Mouse (Mus musculus): Measurements from ENCODE around the gene Olfr1420.
"Not testable (repeated sequence)": the region's sequence is repeated elsewhere in the genome, so short reads cannot be mapped to it uniquely, and the experiment has no call there.

Olfr1420 gene

DNA sequence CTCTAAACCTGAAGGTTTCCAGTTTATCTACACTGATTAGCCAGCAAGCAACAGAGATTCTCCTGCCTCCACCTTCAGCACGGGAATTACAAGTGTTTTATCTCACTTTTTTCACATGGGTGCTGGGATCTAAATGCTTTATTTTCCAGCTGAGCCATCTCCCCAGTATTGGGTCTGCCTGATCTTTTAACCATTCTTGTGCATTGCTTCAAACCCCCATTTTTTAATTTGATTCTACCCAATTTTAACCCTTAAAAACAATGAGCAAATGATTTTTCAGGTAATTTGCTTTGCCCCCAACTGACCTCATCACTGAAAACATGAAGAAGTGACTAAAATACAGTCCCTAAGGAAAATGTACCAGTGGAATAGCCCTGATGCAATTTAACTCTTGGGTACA is at the start of gene Olfr1420:
TSS of gene Olfr1420 (plus strand) at position 301 of the 400 bp plus-strand sequence.
- DNase-seq, result no peak

DNA sequence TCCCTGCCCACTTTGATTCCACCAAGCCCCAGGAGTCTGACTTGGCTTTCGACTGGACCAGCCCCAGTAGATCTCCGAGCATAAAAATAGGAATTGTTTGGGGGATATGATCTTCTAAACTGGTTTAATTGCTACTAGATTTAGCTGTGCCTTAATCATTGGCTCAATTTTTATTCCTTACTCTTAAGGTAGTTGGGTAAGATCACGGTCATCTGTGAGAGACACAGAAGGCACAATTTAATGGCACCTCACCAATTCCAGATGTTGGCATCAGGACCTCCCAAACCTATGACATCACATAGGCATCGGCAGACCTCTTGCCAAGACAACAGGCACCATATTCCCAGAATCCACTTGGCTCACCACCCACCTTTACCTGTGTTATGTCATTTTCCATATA is 47.2 kb upstream of the Olfr1420 start, which contains the start of gene Olfr1417:
TSS of gene Olfr1417 (minus strand) at position 101 of the 400 bp plus-strand sequence.
- no peak for DNase-seq

GRCm38 (mm10) chr19:11846333-11846732 is 40.0 kb upstream of the Olfr1420 start:
- DNase-seq, result no peak

DNA sequence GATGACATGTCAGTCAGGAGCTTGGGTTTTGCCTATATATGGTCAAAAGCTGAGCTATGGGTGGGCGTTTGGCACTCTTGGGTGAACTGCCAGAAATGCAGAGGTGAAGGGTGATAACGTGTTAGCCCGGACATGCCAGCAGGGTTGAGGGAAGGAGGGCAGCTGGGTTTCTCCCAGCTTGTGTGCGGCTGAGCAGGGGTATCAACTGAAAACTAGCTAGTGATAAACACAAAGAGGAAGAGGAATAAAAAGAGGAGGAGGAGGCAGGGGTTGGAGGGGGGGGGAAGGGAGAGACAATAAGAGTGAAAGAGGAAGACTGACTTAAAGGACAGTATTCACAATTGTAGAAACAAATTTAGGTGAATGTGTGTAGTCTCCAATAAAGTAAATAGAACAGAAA is 33.7 kb upstream of the Olfr1420 start:
- DNase-seq, result no peak

- DNase-seq, result no peak
These were observed 31.5 kb upstream of the Olfr1420 start for GRCm38 (mm10) chr19:11854821-11855220.

- DNase-seq, result no peak
These were observed 29.9 kb upstream of the Olfr1420 start for GRCm38 (mm10) chr19:11856506-11856905.

- no peak for DNase-seq
These were observed 25.4 kb upstream of the Olfr1420 start, which contains the start of gene Olfr1418 for GRCm38 (mm10) chr19:11860966-11861365. Olfr1418 (minus strand) TSS chr19:11861066.

DNA sequence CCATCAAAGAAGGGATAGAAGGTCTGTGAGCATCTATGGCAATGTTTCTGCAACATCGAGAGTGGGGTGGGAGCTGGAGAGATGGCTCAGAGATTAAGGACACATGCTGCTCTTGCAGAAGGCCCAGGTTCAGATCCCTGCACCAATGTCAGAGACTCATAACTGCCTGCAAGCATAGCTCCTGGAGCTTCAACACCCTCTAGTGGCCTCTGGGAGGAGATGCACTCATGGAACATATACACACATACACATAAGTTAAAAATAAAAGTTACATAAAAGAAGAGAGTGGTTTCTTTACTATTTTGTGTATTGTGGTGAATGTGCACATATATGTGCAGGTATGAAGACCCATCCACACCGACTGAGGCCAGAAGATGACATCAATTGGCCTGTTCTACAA is 18.5 kb upstream of the Olfr1420 start:
- no peak for DNase-seq

DNA sequence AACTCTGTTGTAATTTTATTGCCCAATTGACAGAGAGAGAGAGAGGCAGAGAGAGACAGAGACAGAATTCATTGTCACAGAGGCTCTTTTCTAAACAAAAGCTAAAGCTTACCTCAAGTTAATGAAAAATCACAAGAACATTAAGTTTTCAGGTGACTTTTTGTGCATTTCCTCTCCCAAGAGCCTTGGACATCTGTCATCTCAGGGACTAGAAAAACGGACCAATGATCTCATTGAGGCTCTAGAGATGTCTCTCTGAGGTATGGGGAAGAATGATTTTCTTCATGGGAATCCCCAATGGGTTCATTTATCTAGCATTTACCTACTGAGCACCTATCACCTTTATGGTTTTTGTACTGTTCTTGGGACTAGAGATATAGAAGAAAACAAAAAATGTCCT is 11.4 kb upstream of the Olfr1420 start, which contains the start of gene Olfr1419:
TSS of gene Olfr1419 (minus strand) at position 101 of the 400 bp plus-strand sequence.
- DNase-seq, result no peak

DNA sequence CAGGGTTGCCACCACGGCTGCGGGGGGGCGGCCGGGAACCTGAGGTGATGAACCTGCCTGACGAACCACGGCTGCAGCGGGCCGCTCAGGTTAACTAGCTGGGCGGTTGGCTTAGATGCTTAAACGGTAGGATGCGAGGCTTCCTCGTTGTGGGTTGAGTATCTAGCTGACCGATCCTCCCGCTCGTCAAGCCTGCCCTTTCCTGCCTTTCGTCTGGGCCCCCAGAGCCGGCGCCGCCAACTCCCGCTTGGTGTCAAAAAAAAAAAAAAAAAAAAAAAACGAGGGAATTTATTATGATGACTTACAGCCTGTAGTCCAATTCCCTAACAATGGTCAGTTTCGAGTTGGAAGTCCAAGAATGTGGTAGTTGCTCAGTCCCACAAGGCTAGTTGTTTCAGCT is 8.0 kb upstream of the Olfr1420 start:
- not testable (repeated sequence) for DNase-seq

DNA sequence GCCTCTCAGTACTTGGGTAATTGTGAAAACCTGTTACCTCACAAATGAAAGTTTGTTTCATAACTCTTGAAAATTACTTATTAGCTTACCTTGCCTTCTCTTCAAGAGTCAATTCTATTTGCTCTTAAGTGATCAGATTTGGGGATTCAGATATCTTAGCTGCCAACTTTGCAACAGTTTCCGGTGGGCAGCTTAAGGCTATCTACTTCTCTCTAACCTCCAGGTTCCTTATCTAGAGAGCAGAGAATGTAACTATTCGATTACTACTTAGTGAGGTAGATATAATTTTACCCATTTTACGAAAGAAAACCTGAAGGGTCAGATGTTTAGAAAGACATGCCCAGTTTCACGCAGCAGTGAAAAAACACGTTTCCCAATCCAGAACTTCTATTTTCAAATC is 24.7 kb downstream of the Olfr1420 start:
- DNase-seq, result no peak

DNA sequence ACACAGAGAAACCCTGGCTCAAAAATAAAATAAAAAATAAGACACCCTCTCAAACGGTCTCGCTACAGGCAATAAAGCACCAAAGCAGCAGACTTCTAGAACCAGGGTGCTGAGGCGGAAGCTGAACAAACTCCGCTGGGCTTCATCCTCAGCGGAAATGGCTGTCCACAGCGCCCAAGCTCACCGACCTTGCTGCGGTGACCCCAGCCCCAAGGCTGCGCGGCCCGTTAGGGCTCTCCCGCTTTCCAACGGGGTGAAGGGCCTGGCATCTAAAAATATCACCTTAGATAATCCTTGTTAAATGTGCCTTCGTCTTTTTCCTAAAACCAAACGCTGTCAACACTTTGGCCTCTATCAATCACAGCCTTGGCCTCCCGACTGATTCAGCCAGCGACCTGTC is 25.2 kb downstream of the Olfr1420 start:
- DNase-seq, result no peak

- DNase-seq, result peak; percentile 94 to 96
These were observed 25.7 kb downstream of the Olfr1420 start, which contains the start of gene Patl1 for GRCm38 (mm10) chr19:11912037-11912532. Patl1 (plus strand) TSS chr19:11912399.

DNA sequence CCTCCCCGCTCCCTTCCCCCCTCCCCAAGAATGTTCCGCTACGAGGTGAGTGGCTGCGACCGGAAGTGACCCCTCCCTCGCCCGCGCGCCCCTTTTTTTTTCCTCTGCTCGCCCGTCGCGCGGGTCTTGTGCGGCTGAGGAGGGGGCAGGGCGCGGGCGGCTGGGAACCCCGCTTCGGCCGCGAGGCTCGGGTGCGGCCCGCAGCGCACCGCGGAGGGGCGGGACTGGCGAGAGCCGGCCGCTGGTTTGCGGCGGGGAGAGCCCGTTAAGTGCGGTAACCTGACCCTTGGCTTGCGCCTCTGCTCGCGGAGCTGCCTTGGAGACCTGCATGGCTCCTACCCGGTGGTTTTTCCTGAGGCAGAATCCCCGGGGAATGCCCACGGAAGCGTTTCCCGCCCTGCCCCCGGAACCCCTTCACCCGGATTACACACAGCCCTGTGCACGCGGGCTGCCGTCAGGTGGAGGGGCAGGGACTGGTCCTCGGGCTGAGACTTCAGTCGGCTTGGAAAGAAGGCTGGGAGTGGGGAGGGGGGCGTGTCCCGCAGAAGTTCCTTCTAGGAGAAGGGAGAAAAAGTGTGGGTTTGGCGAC is 26.3 kb downstream of the Olfr1420 start:
- peak; percentile 44 to 53 for DNase-seq

DNA sequence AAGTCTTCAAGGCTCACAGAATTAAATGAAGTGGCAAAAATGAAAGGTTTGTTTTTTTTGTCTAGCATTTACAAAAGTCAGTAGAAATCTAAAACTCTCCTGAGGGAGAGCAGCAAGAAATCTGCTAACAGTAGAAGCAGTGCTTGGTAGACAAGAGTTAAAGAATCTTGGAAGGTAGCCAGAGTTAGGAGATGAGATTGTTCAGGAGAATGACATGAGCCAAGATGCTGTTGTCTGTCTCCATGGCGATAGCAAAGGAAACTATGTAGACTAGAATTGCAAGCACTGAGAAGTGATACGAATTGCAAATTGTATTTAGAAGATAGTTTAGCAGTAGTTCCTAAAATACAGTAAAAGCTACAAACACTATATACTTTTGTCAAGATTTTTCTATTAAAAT is 29.4 kb downstream of the Olfr1420 start:
- DNase-seq, result no peak

GRCm38 (mm10) chr19:11922068-11922467 is 35.7 kb downstream of the Olfr1420 start:
- DNase-seq, result no peak

DNA sequence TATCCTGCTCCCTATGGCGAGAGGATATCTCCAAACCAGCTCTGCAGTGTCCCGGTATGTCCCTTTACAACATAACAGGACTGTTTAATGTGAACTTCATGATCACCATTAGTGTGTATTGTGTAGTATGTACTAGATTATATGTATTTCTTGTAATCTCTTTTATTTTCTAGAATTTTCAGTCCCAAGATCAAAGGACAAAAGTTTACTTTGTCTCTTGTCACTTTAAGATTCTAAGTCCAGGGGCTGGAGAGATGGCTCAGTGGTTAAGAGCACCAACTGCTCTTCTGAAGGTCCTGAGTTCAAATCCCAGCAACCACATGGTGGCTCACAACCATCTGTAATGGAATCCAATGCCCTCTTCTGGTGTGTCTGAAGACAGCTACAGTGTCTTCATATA is 36.1 kb downstream of the Olfr1420 start:
- not testable (repeated sequence) for DNase-seq

GRCm38 (mm10) chr19:11926380-11926779 is 40.0 kb downstream of the Olfr1420 start:
- DNase-seq, result no peak

GRCm38 (mm10) chr19:11928025-11928748 is 41.8 kb downstream of the Olfr1420 start:
- no peak for DNase-seq

DNA sequence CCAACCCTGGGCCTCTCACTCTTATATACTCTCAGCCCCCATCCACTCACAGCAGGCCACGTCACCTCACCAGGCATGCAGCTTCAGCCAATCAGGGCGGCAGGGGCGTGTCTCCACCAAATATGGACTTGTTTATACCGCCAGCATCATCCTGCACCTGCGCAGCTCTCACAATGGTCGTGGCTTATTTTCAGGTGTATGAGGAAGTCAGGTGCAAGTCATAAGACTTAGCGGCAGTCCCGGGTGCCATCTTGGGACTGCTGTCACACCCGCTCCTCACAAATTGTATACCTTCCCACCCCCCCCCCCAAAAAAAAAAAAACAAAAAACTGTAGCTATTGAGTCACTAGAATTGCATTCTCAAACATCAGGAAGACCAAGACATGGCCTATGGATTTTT is 60.1 kb downstream of the Olfr1420 start:
- not testable (repeated sequence) for DNase-seq
